Mouse (Mus musculus) heart, adult 9 months (tissue): Measurements from ENCODE around the gene Slc5a6.

Experiments used
- DNase-seq, 2 experiments: peaks; one replicate each; pipeline ENCODE4 v3.0.0; 2022; ENCODE audit warnings: low spot score in 2 of 2

The Slc5a6 gene

GRCm38 (mm10) chr5:31000993-31001392 is 47.7 kb downstream of the Slc5a6 start:
- no peak for DNase-seq

DNA sequence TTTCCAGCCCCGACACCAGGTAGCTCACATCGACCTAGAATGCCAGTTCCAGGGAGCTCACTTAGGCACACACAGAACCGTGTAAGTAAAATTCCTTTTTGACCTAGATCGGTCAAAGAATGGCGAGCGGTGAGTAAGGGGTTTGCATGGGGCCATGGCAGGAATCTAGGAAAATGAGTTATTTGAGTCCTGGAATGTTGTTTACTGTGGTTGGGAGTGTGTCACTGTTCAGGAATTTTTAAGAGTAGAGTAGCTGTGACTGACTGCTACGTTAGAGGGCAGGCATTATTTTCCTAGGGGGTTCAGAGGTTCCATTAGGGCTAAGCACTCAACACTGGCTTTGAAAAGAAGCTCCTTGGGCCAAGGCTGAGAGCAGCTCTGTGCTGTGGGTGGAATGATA is 48.6 kb downstream of the Slc5a6 start:
- DNase-seq: no peak

GRCm38 (mm10) chr5:30999324-30999723 is 49.4 kb downstream of the Slc5a6 start:
- DNase-seq: no peak

DNA sequence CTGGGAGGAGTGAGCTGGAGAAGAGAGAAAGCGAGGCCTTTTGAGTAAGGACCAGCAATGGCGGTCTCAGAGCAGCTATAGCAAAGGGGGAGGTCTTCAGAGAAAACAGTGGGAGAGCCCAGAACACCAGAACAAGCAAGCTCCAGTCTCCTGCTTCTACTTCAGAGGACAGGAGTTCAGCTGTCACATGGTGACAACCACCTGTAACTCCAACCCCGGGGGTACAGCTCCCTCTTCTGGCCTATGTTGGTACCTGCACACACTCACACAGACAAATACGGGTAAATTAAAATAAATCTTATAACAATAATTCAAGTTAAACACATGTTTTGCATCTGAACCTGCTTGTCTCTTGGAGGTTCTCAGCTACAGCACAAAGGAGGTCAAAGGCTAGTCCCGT is 50.4 kb downstream of the Slc5a6 start:
- peak in 1 of 2 experiments; percentile 17 for DNase-seq

DNA sequence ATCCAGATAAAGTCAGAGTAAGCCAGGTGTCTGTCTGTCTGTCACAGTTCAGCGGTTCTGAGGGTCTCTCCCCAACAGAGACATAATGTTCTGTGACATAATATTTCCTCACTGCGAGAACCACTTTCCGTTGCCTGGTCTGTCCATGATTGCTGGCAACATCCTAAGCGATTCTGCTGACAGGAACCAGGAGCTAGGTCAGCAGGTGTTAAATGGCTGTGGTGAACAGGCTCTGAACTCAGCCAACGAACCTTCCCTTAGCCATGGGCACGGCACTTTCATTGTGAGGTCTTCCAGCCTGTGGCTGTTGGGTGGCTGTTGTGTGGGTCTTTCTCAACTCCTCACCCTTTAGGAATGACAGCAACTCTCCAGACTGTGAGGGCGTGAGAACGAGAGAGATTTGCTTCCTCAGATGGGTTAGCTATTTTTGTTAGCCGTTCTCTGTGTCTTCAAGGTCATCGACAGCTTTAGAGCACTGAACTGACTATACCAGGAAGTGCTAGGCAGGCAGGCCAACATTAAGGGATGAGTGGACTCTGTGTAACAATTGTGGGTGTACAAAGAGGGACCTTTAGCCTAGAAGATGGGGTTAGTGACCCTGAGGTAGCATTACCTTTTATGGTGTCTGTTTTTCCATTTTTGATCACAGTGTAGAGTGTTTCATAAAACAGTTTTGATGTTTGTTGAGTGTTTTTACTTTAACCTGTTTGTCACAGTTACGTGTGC is 53.7 kb downstream of the Slc5a6 start:
- no peak for DNase-seq

DNA sequence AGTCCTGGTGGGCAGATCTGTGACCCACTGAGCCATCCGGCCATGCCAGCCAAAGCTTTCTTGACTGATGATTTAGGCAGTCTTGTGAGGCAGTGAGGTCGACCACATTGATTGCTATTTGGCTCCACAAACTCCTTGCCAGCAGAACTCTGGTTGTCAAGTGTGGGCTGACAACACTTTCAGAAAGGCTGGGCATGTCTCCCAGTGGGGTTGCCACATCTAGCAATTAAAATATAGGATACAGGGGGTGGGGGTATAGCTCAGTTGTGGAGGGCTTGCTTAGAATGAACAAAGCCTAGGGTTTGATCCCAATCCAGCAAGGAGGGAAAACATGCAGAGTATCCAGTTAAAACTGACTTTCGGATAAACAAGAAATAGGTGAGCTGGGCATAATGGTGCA is 54.6 kb downstream of the Slc5a6 start:
- no peak for DNase-seq

- no peak for DNase-seq
Measured at GRCm38 (mm10) chr5:30992980-30993676, 55.6 kb downstream of the Slc5a6 start.
